Mouse (Mus musculus) intestine, embryonic 14.5 days (tissue): ENCODE data around the gene Hddc3. TPM values are rescaled to one million over a fixed set of nuclear protein-coding genes. Genes with fewer than 3 reads are reported as not detected.
A peak's percentile ranks its signal among the peaks of the same experiment; 100 is the strongest.

ENCODE experiments used
- ATAC-seq: fragments of 200-750 bp; cut with Nextera tagmentation; replicated peaks from 2 replicates; pipeline ENCODE4 v1.8.0; 2017; ENCODE audit warnings: low read depth, moderate number of reproducible peaks, moderate TSS enrichment, moderate library complexity; ENCODE audit not compliant: low FRiP score, low TSS enrichment
- DNase-seq: peaks from one replicate; pipeline ENCODE4 v3.0.0-alpha.2; 2018; ENCODE audit warnings: low spot score
- H3K27ac ChIP-seq: fragments of 300-500 bp; sonication (generic); 2 replicates; pipeline ENCODE4 v1.5.1; 2014; ENCODE audit warnings: low read depth, mild to moderate bottlenecking, control low read depth
- H3K27me3 ChIP-seq: fragments of 300-500 bp; sonication (generic); replicated peaks from 2 replicates; pipeline ENCODE4 v1.6.1; 2014; ENCODE audit warnings: low read length, control low read depth; ENCODE audit not compliant: control insufficient read depth, insufficient read depth
- H3K36me3 ChIP-seq: fragments of 300-500 bp; sonication (generic); 2 replicates; pipeline ENCODE4 v1.6.1; 2014; ENCODE audit warnings: low read length, control low read depth; ENCODE audit not compliant: control insufficient read depth, insufficient read depth
- H3K4me1 ChIP-seq: fragments of 300-500 bp; sonication (generic); replicated peaks from 2 replicates; pipeline ENCODE4 v1.6.1; 2014; ENCODE audit warnings: low read length, control low read depth, mixed read lengths; ENCODE audit not compliant: control insufficient read depth, insufficient read depth
- H3K4me2 ChIP-seq: fragments of 300-500 bp; sonication (generic); 2 replicates; pipeline ENCODE4 v1.6.1; 2014; ENCODE audit warnings: low read length
- H3K4me3 ChIP-seq: fragments of 300-500 bp; sonication (generic); 2 replicates; pipeline ENCODE4 v1.5.1; 2014; ENCODE audit warnings: low read depth, low read length, control low read depth, mixed read lengths
- H3K9ac ChIP-seq: fragments of 300-500 bp; sonication (generic); 2 replicates; pipeline ENCODE4 v1.6.1; 2014; ENCODE audit warnings: mild to moderate bottlenecking, low read length
- H3K9me3 ChIP-seq: fragments of 300-500 bp; sonication (generic); 2 replicates; pipeline ENCODE4 v1.6.1; 2016; ENCODE audit warnings: low read length, control low read depth; ENCODE audit not compliant: control insufficient read depth
- WGBS: fragments of 180-500 bp; shearing (Covaris S2); extraction: QIAGEN DNeasy Blood & Tissue Kit; methylation state at CpG from one replicate; pipeline ENCODE4 v1.1.7; 2014; 5-methylcytosine and 5-hydroxymethylcytosine counted together
- polyA plus RNA-seq: library from polyadenylated mRNA; unstranded; fragments of >200 nt; fragmentation: Nextera tagmentation; extraction: Ambion mirVana; gene quantifications from 2 replicates; pipeline ENCODE4 v1.2.1, GENCODE M21; 2014

Gene Hddc3
- polyA plus RNA-seq, 1 experiment from 2014 or later = 19.8 TPM

GRCm38 (mm10) chr7:80339793-80340628 is 2.9 kb upstream of the Hddc3 start:
- WGBS = under 1% methylated on average over 45 of the region's 45 CpGs
- peak; percentile 98 for DNase-seq
- peak overlapping the region; percentile 85 for H3K27ac ChIP-seq
- peaks cover 23% of the 10 kb centered on the region; the same call in 1 of the 2 replicates for H3K4me1 ChIP-seq
- H3K4me3 ChIP-seq = peak overlapping the region; percentile 62
- peak; percentile 94 for ATAC-seq
- peaks cover 26% of the 10 kb centered on the region for H3K36me3 ChIP-seq
- H3K27me3 ChIP-seq = no peaks in the 10 kb centered on the region
- no peaks in the 10 kb centered on the region for H3K9me3 ChIP-seq
- peak overlapping the region; percentile 69 for H3K4me2 ChIP-seq
- H3K9ac ChIP-seq = peak overlapping the region; percentile 49

GRCm38 (mm10) chr7:80340793-80341192 is 2.1 kb upstream of the Hddc3 start, which contains the start of gene Unc45a:
Unc45a (minus strand) TSS chr7:80341005.
- ATAC-seq = peak; percentile 59
- WGBS = 2% methylated on average over 11 of the region's 11 CpGs
- H3K36me3 ChIP-seq = peaks cover 18% of the 10 kb centered on the region
- peak within 1 kb of the TSS; percentile 69 for H3K4me2 ChIP-seq
- peak within 1 kb of the TSS; percentile 49 for H3K9ac ChIP-seq
- no peaks in the 10 kb centered on the region for H3K9me3 ChIP-seq
- H3K27me3 ChIP-seq = no peaks in the 10 kb centered on the region
- H3K27ac ChIP-seq = peak within 1 kb of the TSS; percentile 85
- peak within 1 kb of the TSS; percentile 62 for H3K4me3 ChIP-seq
- peak; percentile 82 for DNase-seq
- H3K4me1 ChIP-seq = peaks cover 23% of the 10 kb centered on the region; the same call in 1 of the 2 replicates

GRCm38 (mm10) chr7:80341793-80342192 is 1.1 kb upstream of the Hddc3 start:
- Histone ChIP-seq H3K36me3 (peaks cover 8% of the 10 kb centered on the region), H3K27ac (no peak overlapping the region), H3K9me3 (no peaks in the 10 kb centered on the region), H3K27me3 (no peaks in the 10 kb centered on the region), H3K4me3 (no peak overlapping the region), H3K4me2 (no peak overlapping the region), H3K4me1 (peaks cover 23% of the 10 kb centered on the region; the same call in 1 of the 2 replicates), H3K9ac (no peak overlapping the region)
- ATAC-seq = no peak
- 81% methylated on average over 7 of the region's 7 CpGs for whole genome bisulfite sequencing
- DNase-seq = no peak

- peaks cover 33% of the 10 kb centered on the region; the same call in 1 of the 2 replicates for H3K4me1 ChIP-seq
- DNase-seq (no peak), ATAC-seq (peak; percentile 6; the same call in 1 of the 2 replicates)
- H3K9ac ChIP-seq = peak overlapping the region; percentile 78
- H3K36me3 ChIP-seq = no peaks in the 10 kb centered on the region
- peak overlapping the region; percentile 56 for H3K4me3 ChIP-seq
- H3K4me2 ChIP-seq = peak overlapping the region; percentile 94
- H3K27me3 ChIP-seq = no peaks in the 10 kb centered on the region
- H3K27ac ChIP-seq = peak overlapping the region; percentile 60
- WGBS = 24% methylated on average over 19 of the region's 19 CpGs
- no peaks in the 10 kb centered on the region for H3K9me3 ChIP-seq
These were observed 540 bp downstream of the Hddc3 start for GRCm38 (mm10) chr7:80343270-80344018.

GRCm38 (mm10) chr7:80346173-80346572 is 3.3 kb downstream of the Hddc3 start:
- no peaks in the 10 kb centered on the region for H3K9me3 ChIP-seq
- no peak overlapping the region for H3K4me2 ChIP-seq
- H3K27me3 ChIP-seq = no peaks in the 10 kb centered on the region
- ATAC-seq (no peak), DNase-seq (no peak)
- H3K27ac ChIP-seq = no peak overlapping the region
- 94% methylated on average over 9 of the region's 9 CpGs for WGBS
- H3K4me1 ChIP-seq = peaks cover 19% of the 10 kb centered on the region; the same call in 1 of the 2 replicates
- H3K9ac ChIP-seq = no peak overlapping the region
- no peak overlapping the region for H3K4me3 ChIP-seq
- H3K36me3 ChIP-seq = peaks cover 12% of the 10 kb centered on the region

GRCm38 (mm10) chr7:80346830-80347229 is 3.9 kb downstream of the Hddc3 start:
- Histone ChIP-seq H3K4me1 (peaks cover 19% of the 10 kb centered on the region; the same call in 1 of the 2 replicates), H3K36me3 (peaks cover 17% of the 10 kb centered on the region), H3K9me3 (no peaks in the 10 kb centered on the region), H3K4me3 (no peak overlapping the region), H3K4me2 (no peak overlapping the region), H3K9ac (no peak overlapping the region), H3K27ac (peak overlapping the region; percentile 77; the same call in 1 of the 2 replicates), H3K27me3 (no peaks in the 10 kb centered on the region)
- ATAC-seq = no peak
- no peak for DNase-seq
- 81% methylated on average over 5 of the region's 5 CpGs for WGBS

- Histone ChIP-seq H3K4me2 (peak overlapping the region; percentile 15; the same call in 1 of the 2 replicates), H3K27ac (peak overlapping the region; percentile 77), H3K4me3 (no peak overlapping the region), H3K36me3 (peaks cover 27% of the 10 kb centered on the region), H3K9me3 (no peaks in the 10 kb centered on the region), H3K4me1 (peaks cover 19% of the 10 kb centered on the region; the same call in 1 of the 2 replicates), H3K9ac (no peak overlapping the region), H3K27me3 (no peaks in the 10 kb centered on the region)
- DNase-seq = peak; percentile 58
- 41% methylated on average over 13 of the region's 13 CpGs for WGBS
- peak; percentile 12; the same call in 1 of the 2 replicates for ATAC-seq
These were observed 5.0 kb downstream of the Hddc3 start for GRCm38 (mm10) chr7:80347670-80348586.
